Mouse (Mus musculus) liver, postnatal 0 days (tissue): ENCODE measurements around the gene Dock8. TPM values are rescaled to one million over a fixed set of nuclear protein-coding genes. Genes with fewer than 3 reads are reported as not detected.

ENCODE experiments used
- ATAC-seq: fragments of 200-750 bp; cut with Nextera tagmentation; 2 replicates; pipeline ENCODE4 v1.8.0; 2017; ENCODE audit warnings: mild to moderate bottlenecking, moderate library complexity
- DNase-seq: peaks from one replicate; pipeline ENCODE4 v3.0.0-alpha.2; 2016
- H3K27ac ChIP-seq: fragments of 300-500 bp; sonication (generic); 2 replicates; pipeline ENCODE4 v1.5.1; 2014; ENCODE audit warnings: antibody characterized with exemption, moderate library complexity, mild to moderate bottlenecking, low read depth
- H3K27me3 ChIP-seq: fragments of 300-500 bp; sonication (generic); 2 replicates; pipeline ENCODE4 v1.6.1; 2014; ENCODE audit warnings: low read length, control low read depth, mixed read lengths; ENCODE audit not compliant: insufficient read depth
- H3K36me3 ChIP-seq: fragments of 300-500 bp; sonication (generic); replicated peaks from 2 replicates; pipeline ENCODE4 v1.6.1; 2014; ENCODE audit warnings: mild to moderate bottlenecking, control low read depth, low read length, moderate library complexity, mixed read lengths; ENCODE audit not compliant: insufficient read depth
- H3K4me1 ChIP-seq: fragments of 300-500 bp; sonication (generic); 2 replicates; pipeline ENCODE4 v1.6.1; 2014; ENCODE audit warnings: antibody characterized with exemption, mild to moderate bottlenecking, control low read depth; ENCODE audit not compliant: insufficient read depth
- H3K4me2 ChIP-seq: fragments of 300-500 bp; sonication (generic); 2 replicates; pipeline ENCODE4 v1.6.1; 2014; ENCODE audit warnings: low read depth, mild to moderate bottlenecking, low read length, moderate library complexity, mixed read lengths
- H3K4me3 ChIP-seq: fragments of 300-500 bp; sonication (generic); 2 replicates; pipeline ENCODE4 v1.5.1; 2014; ENCODE audit warnings: low read depth, low read length
- H3K9ac ChIP-seq: fragments of 300-500 bp; sonication (generic); replicated peaks from 2 replicates; pipeline ENCODE4 v1.6.1; 2014; ENCODE audit warnings: mild to moderate bottlenecking, moderate library complexity
- H3K9me3 ChIP-seq: fragments of 300-500 bp; sonication (generic); 2 replicates; pipeline ENCODE4 v1.6.1; 2016; ENCODE audit warnings: mild to moderate bottlenecking, control low read depth, low read length, mixed read lengths
- CTCF ChIP-seq: sonication (generic); IDR thresholded peaks from 2 replicates; pipeline ENCODE4 v1.5.1; 2016; ENCODE audit warnings: antibody characterized with exemption, low read depth
- EP300 ChIP-seq: IDR thresholded peaks from 2 replicates; pipeline ENCODE4 v1.6.1; 2016; ENCODE audit warnings: antibody characterized with exemption, low read depth, mild to moderate bottlenecking
- WGBS: fragments of 180-500 bp; shearing (Covaris S2); extraction: QIAGEN DNeasy Blood & Tissue Kit; methylation state at CpG from one replicate; pipeline ENCODE4 v1.1.7; 2014; ENCODE audit not compliant: insufficient replicate concordance; 5-methylcytosine and 5-hydroxymethylcytosine counted together
- polyA plus RNA-seq: library from polyadenylated mRNA; unstranded; fragments of >200 nt; fragmentation: Nextera tagmentation; extraction: Ambion mirVana; gene quantifications from 2 replicates; pipeline ENCODE4 v1.2.1, GENCODE M21; 2015

The Dock8 gene
- polyA plus RNA-seq, 1 experiment from 2014 or later = 12.5 TPM

GRCm38 (mm10) chr19:24996815-24997704 lies 2.3 kb upstream of the Dock8 start:
- ATAC-seq = no peak
- Histone ChIP-seq H3K27me3 (no peaks in the 10 kb centered on the region), H3K4me1 (peaks cover 12% of the 10 kb centered on the region), H3K4me2 (no peak overlapping the region), H3K36me3 (no peaks in the 10 kb centered on the region; the same call in 1 of the 2 replicates), H3K9ac (no peak overlapping the region), H3K4me3 (no peak overlapping the region), H3K27ac (peak overlapping the region; percentile 51; the same call in 1 of the 2 replicates), H3K9me3 (no peaks in the 10 kb centered on the region)
- DNase-seq = no peak
- 38% methylated on average over 12 of the region's 12 CpGs for WGBS
- no peak for TF ChIP-seq CTCF
- TF ChIP-seq EP300 = peak; percentile 18; the same call in 1 of the 2 replicates

GRCm38 (mm10) chr19:24998561-24998960 lies 773 bp upstream of the Dock8 start:
- H3K27me3 ChIP-seq = no peaks in the 10 kb centered on the region
- H3K9ac ChIP-seq = peak overlapping the region; percentile 80
- no peaks in the 10 kb centered on the region; the same call in 1 of the 2 replicates for H3K36me3 ChIP-seq
- H3K4me3 ChIP-seq = peak overlapping the region; percentile 78
- H3K4me1 ChIP-seq = peaks cover 21% of the 10 kb centered on the region
- WGBS = 41% methylated on average over 5 of the region's 5 CpGs
- peak overlapping the region; percentile 89 for H3K4me2 ChIP-seq
- no peaks in the 10 kb centered on the region for H3K9me3 ChIP-seq
- peak overlapping the region; percentile 91 for H3K27ac ChIP-seq
- TF ChIP-seq CTCF (no peak), EP300 (peak; percentile 72; the same call in 1 of the 2 replicates)
- ATAC-seq (no peak), DNase-seq (no peak)

GRCm38 (mm10) chr19:25000153-25000552 lies 819 bp downstream of the Dock8 start:
- H3K27ac ChIP-seq = peak overlapping the region; percentile 91
- TF ChIP-seq EP300 = no peak
- no peak for TF ChIP-seq CTCF
- no peaks in the 10 kb centered on the region; the same call in 1 of the 2 replicates for H3K36me3 ChIP-seq
- H3K4me1 ChIP-seq = peaks cover 21% of the 10 kb centered on the region
- H3K27me3 ChIP-seq = no peaks in the 10 kb centered on the region
- peak overlapping the region; percentile 78 for H3K4me3 ChIP-seq
- no peaks in the 10 kb centered on the region for H3K9me3 ChIP-seq
- peak overlapping the region; percentile 80 for H3K9ac ChIP-seq
- peak overlapping the region; percentile 89 for H3K4me2 ChIP-seq
- no peak for ATAC-seq
- 9% methylated on average over 9 of the region's 9 CpGs for WGBS
- DNase-seq = no peak

GRCm38 (mm10) chr19:25002032-25002431 lies 2.7 kb downstream of the Dock8 start:
- Histone ChIP-seq H3K27ac (peak overlapping the region; percentile 17), H3K4me3 (peak overlapping the region; percentile 78), H3K4me1 (peaks cover 21% of the 10 kb centered on the region), H3K27me3 (no peaks in the 10 kb centered on the region), H3K36me3 (no peaks in the 10 kb centered on the region; the same call in 1 of the 2 replicates), H3K9ac (no peak overlapping the region), H3K9me3 (no peaks in the 10 kb centered on the region), H3K4me2 (peak overlapping the region; percentile 89)
- no peak for TF ChIP-seq CTCF
- no peak for TF ChIP-seq EP300
- DNase-seq (no peak), ATAC-seq (no peak)
- 54% methylated on average over 6 of the region's 6 CpGs for WGBS

- 39% methylated on average over 3 of the region's 3 CpGs for WGBS
- peaks cover 21% of the 10 kb centered on the region for H3K4me1 ChIP-seq
- H3K27me3 ChIP-seq = no peaks in the 10 kb centered on the region
- peak overlapping the region; percentile 89 for H3K4me2 ChIP-seq
- H3K27ac ChIP-seq = peak overlapping the region; percentile 17; the same call in 1 of the 2 replicates
- DNase-seq (peak; percentile 32), ATAC-seq (no peak)
- H3K9me3 ChIP-seq = no peaks in the 10 kb centered on the region
- H3K4me3 ChIP-seq = peak overlapping the region; percentile 78
- no peak overlapping the region for H3K9ac ChIP-seq
- no peaks in the 10 kb centered on the region; the same call in 1 of the 2 replicates for H3K36me3 ChIP-seq
- no peak for TF ChIP-seq EP300
- TF ChIP-seq CTCF = no peak
Measured at GRCm38 (mm10) chr19:25002828-25003227, 3.5 kb downstream of the Dock8 start.

GRCm38 (mm10) chr19:25003810-25004209 lies 4.5 kb downstream of the Dock8 start:
- 56% methylated on average over 4 of the region's 4 CpGs for WGBS
- no peaks in the 10 kb centered on the region for H3K27me3 ChIP-seq
- no peaks in the 10 kb centered on the region for H3K9me3 ChIP-seq
- H3K4me2 ChIP-seq = no peak overlapping the region; the same call in 1 of the 2 replicates
- ATAC-seq (no peak), DNase-seq (no peak)
- H3K4me1 ChIP-seq = peaks cover 21% of the 10 kb centered on the region
- no peak overlapping the region for H3K4me3 ChIP-seq
- TF ChIP-seq CTCF = no peak
- TF ChIP-seq EP300 = no peak
- H3K9ac ChIP-seq = no peak overlapping the region
- H3K27ac ChIP-seq = no peak overlapping the region
- H3K36me3 ChIP-seq = no peaks in the 10 kb centered on the region; the same call in 1 of the 2 replicates
